Mouse (Mus musculus) liver, embryonic 13.5 days (tissue): Measurements from ENCODE around the gene Pcna. TPM values are rescaled to one million over a fixed set of nuclear protein-coding genes. Genes with fewer than 3 reads are reported as not detected.

Source experiments
- polyA plus RNA-seq: library from polyadenylated mRNA; unstranded; fragments of >200 nt; fragmentation: Nextera tagmentation; extraction: Ambion mirVana; gene quantifications from 2 replicates; pipeline ENCODE4 v1.2.1, GENCODE M21; 2015

Gene Pcna
- polyA plus RNA-seq, 1 experiment from 2014 or later: 369 TPM

Other genes with a start within 250 kb of the Pcna start
- 1.6 and 2.2 TPM in 2 replicates for gene Rassf2, start 223.1 kb downstream of the Pcna start, polyA plus RNA-seq
- gene Slc23a2, start 108.2 kb downstream of the Pcna start, polyA plus RNA-seq: 2.8 and 3.1 TPM in 2 replicates
- gene Tmem230, start 5.5 kb downstream of the Pcna start, polyA plus RNA-seq: 17.5 and 21.7 TPM in 2 replicates
- 10.2 and 13.3 TPM in 2 replicates for gene Cds2, start 9.8 kb upstream of the Pcna start, polyA plus RNA-seq
- 0.20 and 0.24 TPM in 2 replicates for gene Prokr2, start 132.1 kb upstream of the Pcna start, polyA plus RNA-seq